Mouse (Mus musculus): ENCODE data around the gene Acvr1b. TPM values are rescaled to one million over a fixed set of nuclear protein-coding genes. Genes with fewer than 3 reads are reported as not detected.

Acvr1b gene
- polyA plus RNA-seq, 1 experiment from 2014 or later, result 18.8 TPM

DNA sequence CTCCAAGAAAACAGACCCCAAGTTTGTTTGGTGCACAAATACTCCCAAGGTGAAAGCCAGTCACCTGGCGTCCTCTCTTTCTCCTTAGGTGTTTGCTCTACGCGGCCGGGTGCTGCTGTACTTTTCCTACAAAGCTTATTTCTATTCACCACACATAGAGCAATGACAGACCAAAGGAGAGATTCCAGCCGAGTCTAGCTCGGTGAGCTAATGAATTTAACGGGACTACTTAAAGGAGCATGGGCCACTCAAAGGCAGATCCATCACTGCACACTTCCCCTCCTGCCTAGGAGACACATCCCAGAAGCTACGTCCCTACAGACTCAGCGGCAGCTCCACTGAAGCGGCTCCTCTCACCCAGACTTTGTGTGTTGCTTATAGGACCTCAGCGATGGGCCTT lies 6.3 kb upstream of the Acvr1b start:
- no peak overlapping the region for H3K4me2 ChIP-seq
- H3K9ac ChIP-seq, result no peak overlapping the region
- no peaks in the 10 kb centered on the region for H3K9me3 ChIP-seq
- no peak overlapping the region for H3K27ac ChIP-seq (replicated peaks)
- H3K36me3 ChIP-seq, result no peaks in the 10 kb centered on the region
- H3K4me3 ChIP-seq, result no peak overlapping the region
- H3K27me3 ChIP-seq, result peaks cover 11% of the 10 kb centered on the region
- no peak for ATAC-seq (ENCODE audit: low read depth)
- H3K4me1 ChIP-seq (replicated peaks), result peaks cover 27% of the 10 kb centered on the region
- WGBS, result 67% methylated on average over 11 of the region's 11 CpGs

DNA sequence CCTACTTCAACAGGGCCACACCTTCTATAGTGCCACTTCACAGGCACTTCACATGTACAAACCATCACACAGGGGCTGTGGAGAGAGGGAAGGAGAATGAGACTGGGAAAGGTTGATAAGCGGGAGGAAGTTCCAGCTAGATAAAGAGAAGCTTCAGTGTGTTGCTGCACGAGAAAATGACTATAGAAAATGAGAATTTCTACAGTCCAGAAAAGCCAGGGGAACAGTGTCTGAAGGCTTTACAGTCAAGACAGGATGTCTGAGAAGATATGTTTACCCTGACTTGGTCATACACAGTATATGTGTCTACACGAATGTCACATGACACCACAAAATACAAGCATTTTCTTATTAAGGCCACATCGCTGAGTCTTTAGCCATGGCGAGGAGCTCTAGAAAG lies 4.0 kb upstream of the Acvr1b start:
- ATAC-seq (ENCODE audit: low read depth), result no peak

DNA sequence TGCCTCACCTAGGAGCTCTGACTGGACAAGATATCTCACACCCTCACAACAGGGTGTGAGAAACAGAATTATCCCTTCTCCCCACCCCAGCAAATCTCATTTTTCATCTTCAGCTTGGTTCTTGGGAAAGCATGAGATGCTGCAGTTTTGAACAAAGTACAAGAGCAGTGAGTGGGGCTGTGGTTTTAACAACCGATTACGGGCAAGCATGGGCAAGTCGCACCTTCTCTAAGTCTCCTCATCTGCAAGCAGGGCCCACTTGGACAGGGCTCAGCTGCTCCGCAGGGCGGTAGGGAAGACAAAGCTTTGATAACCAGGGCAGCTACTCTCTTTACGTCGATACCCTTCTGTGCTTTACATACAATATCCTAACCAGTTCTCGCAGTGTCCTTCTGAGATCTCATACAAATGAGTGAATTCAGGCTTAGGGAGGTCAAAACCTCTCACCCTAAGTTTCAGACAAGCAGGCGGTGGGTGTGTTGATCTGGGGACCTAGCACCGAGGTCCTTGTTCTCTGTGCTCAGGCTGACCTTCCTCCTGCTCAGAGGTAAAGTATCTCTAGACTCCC lies 3.4 kb upstream of the Acvr1b start:
- H3K27me3 ChIP-seq, result peaks cover 12% of the 10 kb centered on the region
- H3K4me1 ChIP-seq (replicated peaks), result peaks cover 19% of the 10 kb centered on the region
- 83% methylated on average over 10 of the region's 10 CpGs for WGBS
- no peak overlapping the region for H3K4me2 ChIP-seq
- no peak for ATAC-seq (ENCODE audit: low read depth)
- H3K36me3 ChIP-seq, result no peaks in the 10 kb centered on the region
- H3K27ac ChIP-seq (replicated peaks), result no peak overlapping the region
- H3K4me3 ChIP-seq, result no peak overlapping the region
- H3K9ac ChIP-seq, result no peak overlapping the region
- no peaks in the 10 kb centered on the region for H3K9me3 ChIP-seq

More for the DNA sequence above, 4.0 kb upstream of the Acvr1b start:
- Histone ChIP-seq H3K27me3 (peaks cover 12% of the 10 kb centered on the region), H3K9ac (no peak overlapping the region), H3K4me3 (no peak overlapping the region), H3K36me3 (no peaks in the 10 kb centered on the region), H3K27ac (replicated peaks) (no peak overlapping the region), H3K4me2 (no peak overlapping the region), H3K4me1 (replicated peaks) (peaks cover 13% of the 10 kb centered on the region; the same call in 1 of the 2 replicates), H3K9me3 (no peaks in the 10 kb centered on the region)
- WGBS, result 91% methylated on average over 5 of the region's 5 CpGs

DNA sequence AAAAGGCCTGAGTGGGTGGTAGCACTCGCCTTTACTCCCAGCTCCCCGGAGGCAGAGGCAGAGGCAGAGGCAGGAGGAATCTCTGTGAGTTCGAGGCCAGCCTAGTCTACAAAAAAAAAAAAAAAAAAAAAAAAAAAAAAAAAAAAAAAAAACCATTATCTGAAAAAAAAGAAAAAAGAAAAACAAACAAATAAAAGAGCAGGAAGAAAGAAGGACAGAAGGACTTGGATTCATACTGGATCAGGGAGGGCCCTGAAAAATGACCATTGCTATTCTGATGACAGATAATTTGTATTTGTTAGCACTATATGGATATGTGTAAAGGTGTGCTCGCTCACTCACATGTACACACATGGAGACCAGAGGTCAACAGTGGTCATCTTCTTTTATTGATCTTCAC lies 2.6 kb upstream of the Acvr1b start:
- Histone ChIP-seq H3K27ac (replicated peaks) (no peak overlapping the region), H3K4me3 (no peak overlapping the region), H3K27me3 (peaks cover 12% of the 10 kb centered on the region), H3K4me1 (replicated peaks) (peaks cover 20% of the 10 kb centered on the region), H3K9ac (no peak overlapping the region), H3K9me3 (no peaks in the 10 kb centered on the region), H3K36me3 (no peaks in the 10 kb centered on the region), H3K4me2 (no peak overlapping the region)
- no peak for ATAC-seq (ENCODE audit: low read depth)
- WGBS, result 76% methylated on average over 4 of the region's 4 CpGs

DNA sequence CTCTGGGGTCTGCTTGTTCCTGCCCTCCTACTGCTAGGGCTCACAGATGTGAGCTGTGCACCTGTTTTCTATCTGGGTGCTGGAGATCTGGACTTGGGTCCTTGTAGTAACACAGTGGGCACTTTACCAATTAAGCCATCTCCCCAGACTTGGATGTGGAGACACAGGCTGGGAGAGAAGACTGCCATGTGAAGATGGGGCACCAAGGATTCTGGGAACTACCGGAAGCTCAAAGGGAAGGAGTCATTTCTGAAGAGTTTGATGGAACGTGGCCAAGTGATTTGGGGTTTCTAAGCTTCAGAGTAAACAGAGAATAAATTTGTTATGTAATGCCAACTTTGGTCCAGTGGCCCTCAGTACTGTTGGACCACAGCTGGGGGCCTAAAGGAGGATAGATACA lies 1.9 kb upstream of the Acvr1b start:
- WGBS, result 89% methylated on average over 2 of the region's 2 CpGs
- ATAC-seq (ENCODE audit: low read depth), result no peak
- H3K27ac ChIP-seq (replicated peaks), result no peak overlapping the region
- H3K36me3 ChIP-seq, result no peaks in the 10 kb centered on the region
- peaks cover 27% of the 10 kb centered on the region for H3K4me1 ChIP-seq (replicated peaks)
- H3K9me3 ChIP-seq, result no peaks in the 10 kb centered on the region
- peaks cover 12% of the 10 kb centered on the region for H3K27me3 ChIP-seq
- H3K4me2 ChIP-seq, result no peak overlapping the region
- no peak overlapping the region for H3K4me3 ChIP-seq
- no peak overlapping the region for H3K9ac ChIP-seq

DNA sequence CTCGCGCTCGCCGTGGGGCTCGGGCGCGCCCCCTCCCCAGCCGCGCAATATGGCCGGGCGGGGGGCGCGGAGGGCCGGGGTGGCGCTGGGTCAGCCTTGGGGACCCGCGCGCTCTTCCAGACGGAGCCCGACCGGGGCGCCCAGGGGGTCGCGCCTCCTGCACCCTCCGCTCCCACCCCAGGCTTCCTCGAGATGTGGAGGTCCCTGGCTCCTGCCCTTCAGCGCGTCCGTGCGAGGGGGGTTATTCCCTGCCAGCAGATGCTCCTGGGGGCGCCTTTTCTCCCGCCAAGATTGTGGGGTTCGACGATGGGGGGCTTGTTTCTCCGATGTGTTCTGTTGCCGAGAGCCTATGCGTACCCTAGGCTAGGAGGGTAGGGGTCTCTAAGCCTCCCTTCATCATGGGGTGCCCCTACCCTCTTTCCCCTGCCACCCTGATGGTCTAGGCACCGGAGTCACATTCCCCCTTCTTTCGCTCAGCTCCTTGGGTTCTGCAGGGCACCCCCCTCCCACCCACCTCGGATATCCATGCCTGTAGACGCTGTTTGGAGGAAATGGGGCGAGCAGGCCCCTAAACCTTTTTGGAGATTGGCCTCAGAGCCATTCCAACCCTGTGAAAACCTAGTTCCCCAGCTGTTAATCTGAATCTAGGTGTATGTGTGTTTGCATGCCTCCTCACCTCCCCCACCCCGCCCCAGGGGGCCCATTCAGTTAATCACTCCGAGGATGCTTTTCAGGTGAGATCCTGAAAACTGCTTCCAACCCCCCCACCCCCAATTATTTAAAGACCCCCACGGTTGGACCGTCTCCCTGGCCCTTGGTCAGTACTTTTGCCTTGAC lies 645 bp downstream of the Acvr1b start:
- under 1% methylated on average over 37 of the region's 46 CpGs for WGBS
- H3K9me3 ChIP-seq, result no peaks in the 10 kb centered on the region
- peak; percentile 68 for ATAC-seq (ENCODE audit: low read depth)
- peak overlapping the region; percentile 91 for H3K27ac ChIP-seq (replicated peaks)
- H3K4me2 ChIP-seq, result peak overlapping the region; percentile 88
- H3K9ac ChIP-seq, result peak overlapping the region; percentile 97
- peaks cover 51% of the 10 kb centered on the region for H3K4me1 ChIP-seq (replicated peaks)
- H3K36me3 ChIP-seq, result no peaks in the 10 kb centered on the region
- H3K27me3 ChIP-seq, result peaks cover 12% of the 10 kb centered on the region
- H3K4me3 ChIP-seq, result peak overlapping the region; percentile 85

DNA sequence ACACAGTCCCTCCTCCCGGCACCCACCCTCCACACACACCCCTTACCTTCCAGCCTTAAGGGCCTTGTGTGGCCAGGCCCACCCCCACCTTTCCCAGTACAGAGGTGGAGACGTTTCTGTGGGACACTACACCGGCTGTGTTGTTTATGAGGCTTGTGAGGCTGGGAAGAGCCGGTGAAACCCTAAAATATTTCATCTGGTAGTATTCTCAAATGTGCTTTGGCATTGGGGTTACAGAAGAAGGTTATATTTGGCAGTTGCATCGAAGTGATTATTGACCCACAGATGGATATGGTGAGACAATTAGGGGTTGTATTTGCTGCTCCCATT lies 1.2 kb downstream of the Acvr1b start:
- Histone ChIP-seq H3K27me3 (peaks cover 12% of the 10 kb centered on the region), H3K4me1 (replicated peaks) (peaks cover 57% of the 10 kb centered on the region), H3K4me3 (peak overlapping the region; percentile 85), H3K9me3 (no peaks in the 10 kb centered on the region), H3K4me2 (peak overlapping the region; percentile 88), H3K27ac (replicated peaks) (peak overlapping the region; percentile 91), H3K9ac (peak overlapping the region; percentile 97), H3K36me3 (no peaks in the 10 kb centered on the region)
- WGBS, result under 1% methylated on average over 5 of the region's 5 CpGs
- peak; percentile 13 for ATAC-seq (ENCODE audit: low read depth)

DNA sequence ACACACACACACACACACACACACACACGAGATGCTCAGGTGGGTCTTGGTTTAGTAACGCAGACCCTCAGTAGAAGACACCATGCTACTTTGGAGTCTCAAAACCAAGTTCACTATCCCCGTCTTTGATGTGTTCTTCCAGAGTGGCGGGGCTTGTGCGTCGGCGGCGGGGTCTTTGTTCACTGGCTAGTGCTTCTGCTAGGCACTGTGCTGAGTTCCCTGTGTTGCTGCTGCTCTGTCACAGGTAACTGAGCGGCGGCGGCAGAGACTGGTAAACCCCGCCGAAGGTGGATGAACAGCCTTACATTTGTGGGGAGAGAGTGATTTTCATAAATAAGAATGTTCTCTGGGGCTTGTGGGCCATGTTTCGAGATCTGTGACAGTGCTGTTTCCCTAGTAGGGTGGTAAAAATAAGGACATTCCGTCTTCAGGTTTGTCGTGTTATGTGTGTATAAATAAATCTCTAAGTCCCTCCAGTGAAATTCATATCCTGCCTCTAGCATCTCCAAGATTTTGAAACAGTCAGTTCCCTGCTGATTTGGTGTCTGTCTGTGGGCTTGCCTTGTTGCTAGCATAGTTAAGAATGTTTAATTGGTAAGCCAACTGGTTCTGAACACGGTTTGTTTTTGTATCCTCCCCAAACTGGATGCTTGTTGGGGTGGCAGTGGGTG lies 1.9 kb downstream of the Acvr1b start:
- Histone ChIP-seq H3K9me3 (no peaks in the 10 kb centered on the region), H3K27me3 (peaks cover 12% of the 10 kb centered on the region), H3K4me3 (peak overlapping the region; percentile 85), H3K9ac (peak overlapping the region; percentile 97), H3K27ac (replicated peaks) (peak overlapping the region; percentile 91), H3K4me1 (replicated peaks) (peaks cover 64% of the 10 kb centered on the region), H3K4me2 (peak overlapping the region; percentile 88), H3K36me3 (no peaks in the 10 kb centered on the region)
- ATAC-seq (ENCODE audit: low read depth), result no peak
- 19% methylated on average over 17 of the region's 17 CpGs for WGBS

DNA sequence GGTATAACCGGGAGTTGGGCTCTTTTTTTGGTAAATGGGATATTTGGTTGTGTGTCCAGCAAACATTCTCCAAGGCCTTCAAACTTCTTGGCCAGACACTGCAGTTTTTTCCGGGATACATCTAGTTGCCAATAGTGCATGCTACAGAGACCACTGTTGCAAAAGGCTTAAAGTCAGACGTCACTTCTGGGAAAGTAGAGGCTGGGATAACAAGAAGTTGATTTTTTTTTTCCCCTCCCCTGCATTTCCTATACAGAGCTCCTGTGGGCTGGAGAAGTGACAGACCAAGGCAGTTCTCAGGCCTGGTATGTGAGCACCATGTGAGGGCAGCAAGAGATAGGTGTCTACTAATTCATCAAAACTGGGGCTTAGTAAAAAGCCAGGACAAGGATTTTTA lies 2.4 kb downstream of the Acvr1b start:
- Histone ChIP-seq H3K36me3 (no peaks in the 10 kb centered on the region), H3K4me2 (peak overlapping the region; percentile 88), H3K27me3 (peaks cover 12% of the 10 kb centered on the region)

DNA sequence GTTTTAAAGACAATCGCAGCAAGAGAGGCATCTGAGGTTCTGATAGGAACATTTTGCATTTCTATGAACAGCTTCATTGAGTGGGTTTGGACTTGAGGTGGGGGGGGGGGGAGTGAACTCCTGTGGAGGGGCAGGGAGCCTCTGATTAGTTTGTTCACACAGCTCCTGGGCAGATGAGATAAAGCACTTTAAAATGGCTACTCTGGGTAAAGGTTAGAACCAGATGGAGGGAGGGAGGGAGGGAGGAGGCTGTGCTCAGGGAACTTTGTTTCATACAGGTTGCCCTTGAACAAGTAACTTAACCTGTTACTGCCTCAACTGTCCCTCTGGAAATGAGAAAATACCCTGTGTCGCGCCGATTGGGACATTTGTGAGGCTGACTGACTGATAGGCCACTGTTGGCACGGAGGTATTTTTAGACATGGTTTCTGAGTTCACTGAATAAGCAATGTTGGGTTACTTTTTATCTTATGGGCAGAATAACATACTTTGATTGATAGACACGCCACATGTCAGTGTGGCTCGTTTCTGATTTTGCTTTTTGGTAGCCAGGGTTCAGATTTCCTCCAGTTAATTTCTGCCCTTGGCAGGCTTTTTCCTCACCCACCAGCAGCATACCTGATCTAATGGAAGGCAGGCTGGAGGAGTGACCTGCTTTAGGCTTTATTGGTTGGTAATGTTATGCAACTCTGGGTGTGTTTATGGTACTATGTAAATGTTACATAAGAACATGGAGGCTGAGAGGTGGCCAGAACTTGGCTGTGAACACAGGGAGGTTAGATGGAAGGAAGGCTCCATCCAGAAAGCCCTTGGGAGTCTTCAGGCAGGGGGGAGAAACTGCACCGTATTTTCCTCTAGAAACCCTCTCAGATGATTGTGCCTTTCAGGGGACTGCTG lies 3.2 kb downstream of the Acvr1b start:
- Histone ChIP-seq H3K27me3 (peaks cover 7% of the 10 kb centered on the region), H3K36me3 (no peaks in the 10 kb centered on the region), H3K9me3 (no peaks in the 10 kb centered on the region), H3K9ac (peak overlapping the region; percentile 97), H3K4me3 (peak overlapping the region; percentile 85; the same call in 1 of the 2 replicates), H3K4me2 (peak overlapping the region; percentile 88), H3K4me1 (replicated peaks) (peaks cover 75% of the 10 kb centered on the region), H3K27ac (replicated peaks) (no peak overlapping the region)
- 71% methylated on average over 8 of the region's 8 CpGs for WGBS
- ATAC-seq (ENCODE audit: low read depth), result no peak

More for the DNA sequence above, 2.4 kb downstream of the Acvr1b start:
- WGBS, result 49% methylated on average over 3 of the region's 3 CpGs
- Histone ChIP-seq H3K4me3 (peak overlapping the region; percentile 85), H3K9ac (peak overlapping the region; percentile 97), H3K4me1 (replicated peaks) (peaks cover 69% of the 10 kb centered on the region), H3K9me3 (no peaks in the 10 kb centered on the region), H3K27ac (replicated peaks) (no peak overlapping the region; the same call in 1 of the 2 replicates)
- ATAC-seq (ENCODE audit: low read depth), result no peak

DNA sequence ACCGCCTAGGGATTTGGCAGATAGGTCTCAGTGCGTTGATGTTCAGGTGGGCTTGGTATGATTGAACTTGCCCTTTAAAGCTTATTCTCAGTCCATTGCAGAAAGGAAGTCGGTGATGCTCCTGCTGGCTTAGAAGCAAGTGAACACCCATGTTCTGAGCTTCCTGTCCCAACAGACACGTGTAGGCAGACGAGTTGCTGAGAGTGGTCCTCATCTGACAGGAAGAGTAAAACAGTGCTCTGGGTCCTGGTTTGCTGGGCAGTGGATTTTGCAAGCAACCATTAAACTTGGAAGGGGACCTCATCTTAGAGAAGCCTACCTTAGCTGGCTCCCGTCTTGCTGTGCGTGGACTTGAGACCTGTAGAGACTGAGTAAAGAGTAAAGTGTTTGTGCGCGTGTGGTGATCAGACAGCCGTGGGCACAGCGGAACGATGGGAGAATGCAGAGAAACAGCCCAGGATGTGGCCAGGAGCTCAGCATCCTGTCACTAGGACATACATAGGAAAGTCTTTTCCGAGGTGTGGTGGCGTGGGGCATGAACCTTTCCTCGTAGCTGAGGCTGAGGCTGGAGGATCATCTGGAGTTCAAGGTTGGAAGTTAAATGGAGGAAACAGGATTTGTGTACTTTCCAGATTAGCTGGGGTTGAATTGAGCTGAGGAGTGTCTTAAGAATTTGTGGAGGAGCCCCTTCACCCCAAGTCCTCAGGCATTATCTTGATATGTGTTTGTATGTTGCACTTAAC lies 6.7 kb downstream of the Acvr1b start:
- peaks cover 3% of the 10 kb centered on the region; the same call in 1 of the 2 replicates for H3K36me3 ChIP-seq

More for the DNA sequence above, 6.7 kb downstream of the Acvr1b start:
- no peak for ATAC-seq (ENCODE audit: low read depth)
- peak overlapping the region; percentile 26; the same call in 1 of the 2 replicates for H3K9ac ChIP-seq
- no peak overlapping the region for H3K4me3 ChIP-seq
- no peak overlapping the region for H3K4me2 ChIP-seq
- no peak overlapping the region for H3K27ac ChIP-seq (replicated peaks)
- no peaks in the 10 kb centered on the region for H3K9me3 ChIP-seq
- H3K27me3 ChIP-seq, result no peaks in the 10 kb centered on the region
- H3K4me1 ChIP-seq (replicated peaks), result peaks cover 83% of the 10 kb centered on the region
- whole genome bisulfite sequencing, result 52% methylated on average over 15 of the region's 15 CpGs

Data from neural tube, embryonic 13.5 days (tissue).